Mouse (Mus musculus): ENCODE measurements around the gene Ankrd33b.

- TF ChIP-seq POLR2A (IDR thresholded peaks at IDR 0.05; ENCODE audit: extremely low read depth, insufficient read depth, low read length) (no peak), CTCF (IDR thresholded peaks at IDR 0.05; ENCODE audit: low read depth, low read length) (no peak)
Measured at GRCm38 (mm10) chr15:31412933-31413332, 45.4 kb upstream of the Ankrd33b start.
